Mouse (Mus musculus) neural tube, embryonic 14.5 days (tissue): Measurements from ENCODE around the gene Gm20388. TPM values are rescaled to one million over a fixed set of nuclear protein-coding genes. Genes with fewer than 3 reads are reported as not detected.
A peak's percentile ranks its signal among the peaks of the same experiment; 100 is the strongest.
"Not testable (repeated sequence)": the region's sequence is repeated elsewhere in the genome, so short reads cannot be mapped to it uniquely, and the experiment has no call there.

Experiments
- ATAC-seq: fragments of 200-750 bp; cut with Nextera tagmentation; 2 replicates; pipeline ENCODE4 v1.8.0; 2017; ENCODE audit warnings: low read depth, mild to moderate bottlenecking, moderate TSS enrichment, moderate library complexity
- H3K27ac ChIP-seq: fragments of 300-500 bp; sonication (generic); 2 replicates; pipeline ENCODE4 v1.5.1; 2014; ENCODE audit warnings: low read depth, mild to moderate bottlenecking, control low read depth, low read length, moderate library complexity, mixed read lengths
- H3K27me3 ChIP-seq: fragments of 300-500 bp; sonication (generic); 2 replicates; pipeline ENCODE4 v1.6.1; 2014; ENCODE audit warnings: low read length; ENCODE audit not compliant: control insufficient read depth, insufficient read depth
- H3K36me3 ChIP-seq: fragments of 300-500 bp; sonication (generic); 2 replicates; pipeline ENCODE4 v1.6.1; 2014; ENCODE audit warnings: low read length, mixed read lengths; ENCODE audit not compliant: control insufficient read depth, insufficient read depth
- H3K4me1 ChIP-seq: fragments of 300-500 bp; sonication (generic); 2 replicates; pipeline ENCODE4 v1.6.1; 2014; ENCODE audit warnings: low read length; ENCODE audit not compliant: control insufficient read depth, insufficient read depth
- H3K4me2 ChIP-seq: fragments of 300-500 bp; sonication (generic); 2 replicates; pipeline ENCODE4 v1.6.1; 2014; ENCODE audit warnings: mild to moderate bottlenecking, low read depth, low read length, control low read depth
- H3K4me3 ChIP-seq: fragments of 300-500 bp; sonication (generic); 2 replicates; pipeline ENCODE4 v1.5.1; 2014; ENCODE audit warnings: low read depth, low read length, control low read depth, mixed read lengths
- H3K9ac ChIP-seq: fragments of 300-500 bp; sonication (generic); replicated peaks from 2 replicates; pipeline ENCODE4 v1.6.1; 2014; ENCODE audit warnings: low read depth, mild to moderate bottlenecking, control low read depth, low read length, mixed read lengths
- H3K9me3 ChIP-seq: fragments of 300-500 bp; sonication (generic); 2 replicates; pipeline ENCODE4 v1.6.1; 2016; ENCODE audit warnings: low read length; ENCODE audit not compliant: control insufficient read depth
- WGBS: fragments of 180-500 bp; shearing (Covaris S2); extraction: QIAGEN DNeasy Blood & Tissue Kit; methylation state at CpG from one replicate; pipeline ENCODE4 v1.1.7; 2014; 5-methylcytosine and 5-hydroxymethylcytosine counted together
- polyA plus RNA-seq: library from polyadenylated mRNA; unstranded; fragments of >200 nt; fragmentation: Nextera tagmentation; extraction: Ambion mirVana; gene quantifications from 2 replicates; pipeline ENCODE4 v1.2.1, GENCODE M21; 2014

Gene Gm20388
- polyA plus RNA-seq, 1 experiment from 2014 or later: 10.3 TPM

GRCm38 (mm10) chr8:123030091-123030490 is 3119.4 kb downstream of the Gm20388 start:
- H3K4me2 ChIP-seq, H3K4me1 ChIP-seq, H3K9me3 ChIP-seq, ATAC-seq, H3K4me3 ChIP-seq, H3K27ac ChIP-seq, H3K9ac ChIP-seq, H3K27me3 ChIP-seq, H3K36me3 ChIP-seq: not testable (repeated sequence)
- 80% methylated on average over 4 of the region's 5 CpGs for WGBS

GRCm38 (mm10) chr8:123031321-123031978 is 3120.8 kb downstream of the Gm20388 start:
- Histone ChIP-seq H3K4me2 (no peak overlapping the region), H3K27ac (no peak overlapping the region), H3K9ac (no peak overlapping the region), H3K9me3 (no peaks in the 10 kb centered on the region), H3K4me3 (no peak overlapping the region), H3K36me3 (no peaks in the 10 kb centered on the region), H3K27me3 (no peaks in the 10 kb centered on the region), H3K4me1 (0 out of 2 replicates have a peak, but pooled peaks cover 3% of the 10 kb centered on the region)
- 89% methylated on average over 7 of the region's 7 CpGs for WGBS
- no peak for ATAC-seq

- ATAC-seq: no peak
- H3K36me3 ChIP-seq: no peaks in the 10 kb centered on the region
- H3K4me3 ChIP-seq: no peak overlapping the region
- H3K27ac ChIP-seq: no peak overlapping the region
- no peaks in the 10 kb centered on the region for H3K27me3 ChIP-seq
- no peak overlapping the region for H3K9ac ChIP-seq
- 0 out of 2 replicates have a peak, but pooled peaks cover 3% of the 10 kb centered on the region for H3K4me1 ChIP-seq
- no peak overlapping the region for H3K4me2 ChIP-seq
- no peaks in the 10 kb centered on the region for H3K9me3 ChIP-seq
These were observed 3122.1 kb downstream of the Gm20388 start for GRCm38 (mm10) chr8:123032730-123033129.

GRCm38 (mm10) chr8:123033431-123033830 is 3122.8 kb downstream of the Gm20388 start:
- H3K9ac ChIP-seq: no peak overlapping the region
- no peaks in the 10 kb centered on the region for H3K27me3 ChIP-seq
- 0 out of 2 replicates have a peak, but pooled peaks cover 3% of the 10 kb centered on the region for H3K4me1 ChIP-seq
- no peak overlapping the region for H3K4me2 ChIP-seq
- no peaks in the 10 kb centered on the region for H3K9me3 ChIP-seq
- H3K36me3 ChIP-seq: no peaks in the 10 kb centered on the region
- no peak for ATAC-seq
- no peak overlapping the region for H3K27ac ChIP-seq
- no peak overlapping the region for H3K4me3 ChIP-seq

GRCm38 (mm10) chr8:123034171-123034570 is 3123.5 kb downstream of the Gm20388 start:
- no peak for ATAC-seq
- H3K4me3 ChIP-seq: no peak overlapping the region
- H3K27ac ChIP-seq: no peak overlapping the region
- no peaks in the 10 kb centered on the region for H3K9me3 ChIP-seq
- no peak overlapping the region for H3K9ac ChIP-seq
- no peak overlapping the region for H3K4me2 ChIP-seq
- WGBS: 88% methylated on average over 6 of the region's 6 CpGs
- peaks cover 8% of the 10 kb centered on the region for H3K4me1 ChIP-seq
- H3K36me3 ChIP-seq: no peaks in the 10 kb centered on the region
- H3K27me3 ChIP-seq: no peaks in the 10 kb centered on the region

- Histone ChIP-seq H3K4me1 (peaks cover 25% of the 10 kb centered on the region), H3K36me3 (no peaks in the 10 kb centered on the region), H3K27me3 (no peaks in the 10 kb centered on the region), H3K27ac (no peak overlapping the region), H3K9me3 (no peaks in the 10 kb centered on the region), H3K4me2 (no peak overlapping the region), H3K4me3 (no peak overlapping the region), H3K9ac (no peak overlapping the region)
- no peak for ATAC-seq
- 76% methylated on average over 3 of the region's 3 CpGs for WGBS
These were observed 3126.3 kb downstream of the Gm20388 start for GRCm38 (mm10) chr8:123036956-123037355.

GRCm38 (mm10) chr8:123037487-123037886 is 3126.8 kb downstream of the Gm20388 start:
- no peaks in the 10 kb centered on the region for H3K36me3 ChIP-seq
- no peak overlapping the region for H3K27ac ChIP-seq
- H3K27me3 ChIP-seq: no peaks in the 10 kb centered on the region
- H3K9ac ChIP-seq: no peak overlapping the region
- no peak for ATAC-seq
- peaks cover 25% of the 10 kb centered on the region for H3K4me1 ChIP-seq
- H3K4me3 ChIP-seq: no peak overlapping the region
- no peaks in the 10 kb centered on the region for H3K9me3 ChIP-seq
- 85% methylated on average over 11 of the region's 11 CpGs for WGBS
- H3K4me2 ChIP-seq: no peak overlapping the region

- ATAC-seq: no peak
- Histone ChIP-seq H3K9me3 (no peaks in the 10 kb centered on the region), H3K4me2 (no peak overlapping the region), H3K36me3 (no peaks in the 10 kb centered on the region), H3K4me3 (no peak overlapping the region), H3K4me1 (peaks cover 28% of the 10 kb centered on the region), H3K27ac (no peak overlapping the region), H3K27me3 (no peaks in the 10 kb centered on the region), H3K9ac (no peak overlapping the region)
- 63% methylated on average over 2 of the region's 2 CpGs for WGBS
These were observed 3127.7 kb downstream of the Gm20388 start for GRCm38 (mm10) chr8:123038351-123038750.

- 0 out of 2 replicates have a peak overlapping the region, but pooled peaks have one; percentile 1 for H3K4me3 ChIP-seq
- no peaks in the 10 kb centered on the region for H3K27me3 ChIP-seq
- ATAC-seq: no peak
- peaks cover 31% of the 10 kb centered on the region for H3K4me1 ChIP-seq
- no peak overlapping the region for H3K9ac ChIP-seq
- 20% methylated on average over 11 of the region's 11 CpGs for WGBS
- H3K9me3 ChIP-seq: no peaks in the 10 kb centered on the region
- peak overlapping the region; percentile 59 for H3K4me2 ChIP-seq
- H3K36me3 ChIP-seq: no peaks in the 10 kb centered on the region
- H3K27ac ChIP-seq: no peak overlapping the region
These were observed 3128.9 kb downstream of the Gm20388 start for GRCm38 (mm10) chr8:123039376-123040109.
